Mouse (Mus musculus) heart, adult 11 months (tissue): ENCODE data around the gene Kdm3a.

Experiments used
- DNase-seq: peaks from one replicate; pipeline ENCODE4 v3.0.0; 2022

Gene Kdm3a

GRCm38 (mm10) chr6:71632829-71633662, at the start of gene Kdm3a:
Kdm3a (minus strand) TSS chr6:71632990.
- peak; percentile 100 for DNase-seq

GRCm38 (mm10) chr6:71678891-71679290, 46.1 kb upstream of the Kdm3a start:
- no peak for DNase-seq

DNA sequence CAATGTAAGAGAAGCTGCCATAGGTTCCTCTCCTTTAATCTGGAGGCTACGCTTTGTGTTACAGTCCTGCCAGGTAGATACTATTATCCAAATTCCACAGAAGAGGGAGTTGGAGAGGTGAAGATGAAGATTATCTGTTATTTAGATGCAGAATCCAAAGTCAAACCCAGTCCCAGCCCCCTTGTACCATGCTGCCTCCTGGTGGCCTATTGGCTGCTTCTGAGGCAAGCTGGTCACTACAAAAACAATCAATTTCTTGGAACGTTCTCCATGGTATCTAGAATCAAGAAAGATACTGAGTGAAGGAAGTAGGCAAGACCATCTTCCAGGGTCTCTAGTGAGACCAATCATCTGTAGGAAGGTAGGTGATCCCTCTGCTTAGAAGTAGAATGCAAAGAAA, 40.4 kb upstream of the Kdm3a start:
- no peak for DNase-seq

DNA sequence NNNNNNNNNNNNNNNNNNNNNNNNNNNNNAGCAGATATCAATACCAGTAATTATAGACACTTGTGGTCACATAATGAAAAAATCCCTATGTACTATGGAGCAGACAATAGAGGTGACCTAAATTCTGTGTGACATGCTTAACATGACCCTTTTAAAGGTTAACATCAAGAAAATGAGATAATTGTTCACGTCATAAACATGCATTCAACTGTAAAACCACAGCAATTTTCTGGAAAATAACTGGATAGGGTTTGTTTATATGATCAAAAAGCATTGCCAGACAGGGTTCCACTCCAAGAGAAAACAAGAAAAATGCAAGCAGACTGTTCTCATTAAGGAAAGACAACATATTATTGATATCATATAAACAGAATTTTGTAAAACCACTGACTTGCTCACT, 31.7 kb upstream of the Kdm3a start:
- DNase-seq = peak; percentile 33

DNA sequence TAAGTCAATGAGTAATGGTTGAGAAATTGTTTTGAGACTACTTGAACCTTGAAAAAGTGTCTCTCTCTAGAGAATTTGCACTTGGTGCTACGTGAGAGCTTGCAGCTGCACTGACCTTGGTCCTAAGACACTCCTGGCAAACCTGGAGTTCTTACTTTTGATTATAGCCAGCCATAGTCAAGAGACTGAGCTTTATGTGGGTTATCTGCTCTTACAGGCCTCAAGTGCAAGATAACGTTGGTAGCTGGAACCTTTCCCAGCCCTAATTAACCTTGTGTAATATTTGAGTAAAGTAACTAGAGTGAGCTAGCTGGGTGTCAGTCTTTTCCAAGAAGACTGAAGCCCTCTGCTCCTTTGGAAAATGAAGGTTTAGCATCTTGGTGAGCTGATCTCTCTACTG, 25.5 kb upstream of the Kdm3a start:
- no peak for DNase-seq

GRCm38 (mm10) chr6:71655835-71656234, 23.0 kb upstream of the Kdm3a start:
- no peak for DNase-seq

DNA sequence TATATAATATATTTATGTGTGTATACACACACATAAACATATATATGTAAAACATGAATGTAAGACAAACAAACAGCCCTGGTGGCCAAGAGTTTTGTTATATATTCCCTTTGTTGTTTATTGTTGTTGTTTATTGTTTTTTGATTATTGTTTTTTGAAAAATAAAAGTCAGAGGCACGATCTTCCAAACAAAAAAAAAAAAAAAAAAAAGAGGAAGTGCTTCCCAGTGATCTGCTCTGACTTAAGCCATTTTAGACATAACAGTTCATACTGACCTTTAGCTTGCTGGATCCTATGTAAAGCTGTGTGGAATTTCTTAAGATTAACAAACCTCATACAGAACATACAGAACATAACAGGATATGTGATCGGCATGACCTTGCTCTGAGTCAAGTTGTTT, 19.1 kb upstream of the Kdm3a start:
- no peak for DNase-seq

- DNase-seq = no peak
Measured at GRCm38 (mm10) chr6:71632486-71632828, 333 bp downstream of the Kdm3a start.

GRCm38 (mm10) chr6:71631706-71632461, 906 bp downstream of the Kdm3a start:
- DNase-seq = peak; percentile 97

- peak; percentile 79 for DNase-seq
Measured at GRCm38 (mm10) chr6:71631196-71631595, 1.6 kb downstream of the Kdm3a start.

- DNase-seq = no peak
Measured at GRCm38 (mm10) chr6:71627325-71627724, 5.5 kb downstream of the Kdm3a start.

GRCm38 (mm10) chr6:71625984-71626383, 6.8 kb downstream of the Kdm3a start:
- no peak for DNase-seq

DNA sequence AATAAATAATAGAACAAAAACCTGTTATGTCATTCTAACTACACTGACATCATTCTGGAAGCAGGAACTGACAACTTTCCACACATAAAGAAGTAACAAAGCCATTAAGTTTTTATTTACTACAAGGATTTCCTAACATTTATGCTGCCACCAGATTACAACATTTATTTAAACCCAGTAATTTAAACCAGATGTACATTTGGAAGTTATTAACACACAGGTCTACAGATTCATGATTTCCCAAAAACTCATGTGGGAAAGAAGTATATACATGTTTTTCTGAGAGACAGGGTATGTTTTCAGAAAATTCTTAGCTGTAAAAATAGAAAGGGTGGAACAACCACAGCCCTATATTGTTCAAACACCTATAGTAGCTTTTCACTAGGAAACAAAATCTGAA, 8.1 kb downstream of the Kdm3a start:
- DNase-seq = no peak

DNA sequence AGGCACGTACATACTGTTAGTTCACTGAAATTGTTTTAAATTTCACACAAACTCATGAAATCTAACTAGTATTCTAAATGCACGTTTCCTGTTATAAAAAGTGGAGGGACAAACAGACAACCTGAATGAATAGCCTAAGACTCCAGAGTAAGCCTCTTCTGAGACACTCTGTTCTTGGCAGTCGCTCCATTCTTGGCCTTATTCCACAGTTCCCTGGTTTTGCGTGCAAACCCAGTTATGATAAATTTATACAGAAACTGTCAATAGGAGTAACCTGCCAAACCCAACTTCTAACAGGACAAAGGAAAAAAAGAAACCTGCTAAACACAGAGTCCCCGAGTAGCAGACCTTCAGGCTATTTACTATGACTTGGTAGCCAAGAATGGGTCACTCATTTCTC, 10.8 kb downstream of the Kdm3a start:
- DNase-seq = peak; percentile 87

DNA sequence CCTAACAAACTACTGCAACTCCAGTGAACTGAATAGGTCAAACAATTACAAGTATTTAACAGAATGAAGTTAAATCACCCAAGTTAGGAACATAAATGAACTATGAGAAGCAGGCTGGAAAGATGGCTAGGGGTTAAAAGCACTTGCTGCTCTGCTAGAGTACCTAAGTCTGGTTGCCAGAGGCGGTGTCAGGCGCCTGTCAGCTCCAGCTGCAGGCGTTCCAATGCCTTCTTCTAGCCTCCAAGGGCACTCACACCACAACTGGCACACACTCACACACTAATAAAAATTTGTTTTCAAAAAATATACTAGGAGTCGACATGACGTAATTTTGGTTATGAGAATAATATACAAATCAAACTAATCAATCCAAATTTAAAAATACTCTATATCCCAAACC, 11.2 kb downstream of the Kdm3a start:
- peak; percentile 92 for DNase-seq

DNA sequence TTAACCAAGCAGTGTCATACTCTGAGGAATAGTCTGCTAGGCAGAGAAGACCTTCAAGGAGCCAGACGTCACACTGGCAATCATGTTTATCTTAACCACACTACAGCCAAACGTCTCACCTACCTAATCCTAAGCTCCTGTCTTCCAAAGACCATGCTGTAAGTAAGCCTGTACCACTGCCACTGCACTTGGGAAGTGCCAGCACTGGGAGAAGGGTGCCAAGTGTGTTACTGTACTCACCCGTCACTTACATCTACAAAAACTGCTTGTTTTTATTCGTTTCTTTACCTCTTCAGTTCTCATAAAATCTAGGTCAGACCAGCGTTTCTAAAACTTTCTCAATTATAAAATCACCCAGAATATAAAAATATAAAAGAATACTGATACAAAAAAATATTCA, 15.8 kb downstream of the Kdm3a start:
- no peak for DNase-seq

DNA sequence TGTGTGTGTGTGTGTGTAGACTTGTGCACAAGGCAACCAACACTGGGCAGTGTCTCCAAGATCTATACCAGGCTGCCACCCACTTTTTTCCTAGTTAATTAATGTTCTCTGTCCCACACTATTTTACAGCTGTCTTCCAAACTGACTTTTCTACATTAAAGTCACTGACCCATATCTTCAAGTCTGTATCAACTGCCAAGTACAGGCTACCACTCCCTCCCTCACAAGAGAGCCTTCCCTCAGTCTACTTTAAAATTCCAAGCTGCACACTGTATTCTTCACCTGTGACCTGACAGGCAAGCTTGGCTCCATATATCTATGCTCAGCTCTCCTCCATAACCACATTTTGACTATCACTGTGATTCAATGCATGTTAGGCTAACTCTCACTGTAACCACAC, 19.6 kb downstream of the Kdm3a start:
- no peak for DNase-seq

DNA sequence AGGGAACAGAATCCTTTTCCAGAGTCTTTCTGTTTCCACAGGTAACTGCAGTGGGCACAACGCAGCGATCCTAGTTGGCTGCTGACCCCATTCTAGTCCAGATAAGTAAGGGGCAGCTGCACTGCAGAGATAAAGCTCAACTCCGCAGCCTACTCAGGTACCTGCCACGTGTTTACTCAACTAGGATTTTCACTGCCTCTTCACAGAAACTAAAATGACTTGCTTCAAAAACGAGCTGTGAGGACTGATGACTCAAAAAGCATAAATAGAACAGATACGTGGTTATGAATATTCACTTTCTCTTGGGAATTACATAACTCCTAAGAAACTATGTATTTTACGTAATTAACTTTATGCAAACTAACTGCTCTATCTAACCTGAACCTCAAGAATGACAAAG, 22.8 kb downstream of the Kdm3a start:
- DNase-seq = no peak

DNA sequence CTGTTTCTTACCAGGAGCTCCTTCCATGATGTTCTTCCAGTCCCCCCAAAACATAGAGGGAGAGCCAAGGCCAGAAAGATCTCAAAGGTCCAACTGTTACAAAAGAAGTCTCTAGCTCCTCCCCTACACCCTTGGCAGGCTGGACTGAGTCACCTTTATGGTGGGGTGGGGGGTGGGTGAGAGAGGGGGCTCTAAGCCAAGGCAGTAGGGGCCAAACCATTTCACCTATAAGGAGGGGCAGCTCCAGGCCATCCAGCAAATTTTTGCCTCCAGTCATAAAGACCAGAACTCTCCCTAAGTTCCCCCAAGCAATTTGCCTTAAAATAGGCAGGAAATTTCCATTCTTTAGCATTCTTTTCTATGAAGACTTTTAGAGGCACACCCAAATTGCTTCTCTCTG, 23.8 kb downstream of the Kdm3a start:
- DNase-seq = no peak

- peak; percentile 77 for DNase-seq
Measured at GRCm38 (mm10) chr6:71607756-71608155, 25.0 kb downstream of the Kdm3a start.

DNA sequence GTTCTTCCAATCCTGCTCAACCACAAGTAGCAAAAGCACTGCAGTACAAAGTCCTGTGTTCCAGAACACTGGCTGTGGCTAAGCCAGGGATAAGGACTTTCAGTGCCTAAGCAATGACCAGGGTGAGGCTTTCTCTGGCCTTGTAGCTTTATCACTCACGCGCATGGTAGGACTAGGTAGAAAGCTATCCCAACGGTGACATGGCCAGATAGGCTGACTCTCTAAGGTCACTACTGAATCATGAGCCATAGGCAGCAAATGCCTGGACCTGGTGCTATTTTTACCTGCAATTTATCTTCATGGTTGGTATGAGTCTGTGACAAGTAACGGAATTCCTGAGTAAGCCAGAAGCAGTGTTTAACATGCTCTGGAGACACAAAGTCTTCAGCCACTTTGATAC, 42.6 kb downstream of the Kdm3a start:
- DNase-seq = peak; percentile 92

GRCm38 (mm10) chr6:71589401-71589800, 43.4 kb downstream of the Kdm3a start:
- no peak for DNase-seq

- DNase-seq = no peak
Measured at GRCm38 (mm10) chr6:71583198-71583597, 49.6 kb downstream of the Kdm3a start.

DNA sequence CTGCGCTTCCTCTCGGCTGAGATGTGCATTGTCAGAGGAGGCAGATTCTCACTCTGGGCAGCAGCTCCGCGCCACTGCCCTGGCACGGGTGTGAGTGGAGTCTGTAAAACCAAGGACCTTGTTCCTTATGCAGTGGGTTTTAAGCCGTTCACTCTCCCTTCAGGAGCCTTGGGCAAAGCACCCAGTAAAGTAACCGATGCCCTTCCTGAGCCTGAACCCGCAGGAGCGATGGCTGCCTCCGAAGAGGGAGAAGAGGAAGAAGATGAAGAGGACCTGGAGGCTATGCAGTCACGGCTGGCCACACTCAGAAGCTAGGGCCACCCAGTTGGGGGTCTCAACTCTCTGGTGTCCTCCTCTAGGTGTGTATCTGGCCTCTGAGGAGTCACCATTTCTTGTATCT, 53.3 kb downstream of the Kdm3a start:
- peak; percentile 75 for DNase-seq

DNA sequence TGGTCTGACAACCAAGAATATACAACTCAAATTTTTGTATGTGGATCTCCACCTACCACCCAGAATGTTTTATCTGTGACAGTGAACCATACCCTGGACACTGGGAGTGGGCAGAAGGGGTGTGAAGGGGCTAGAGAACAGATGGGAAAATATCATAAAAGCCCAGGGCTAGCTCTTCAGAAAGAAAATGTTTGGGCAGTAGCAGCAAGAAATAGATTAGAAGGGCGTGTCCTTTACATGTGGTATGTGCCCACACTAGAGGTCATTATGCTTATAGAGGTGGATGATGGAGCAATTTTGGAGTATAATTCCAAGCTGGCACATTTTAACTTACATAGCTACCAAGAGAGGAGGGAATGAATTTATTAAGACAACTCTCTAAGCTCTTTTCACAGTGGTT, 57.4 kb downstream of the Kdm3a start:
- no peak for DNase-seq
